Mouse (Mus musculus) ES-E14 (cell line): ENCODE data around the gene Ric3.

Experiments
- CHD2 ChIP-seq: IDR thresholded peaks from 2 replicates; pipeline ENCODE4 v1.6.1; 2014; ENCODE audit warnings: mild to moderate bottlenecking, low read depth, low read length, inconsistent platforms
- HCFC1 ChIP-seq: IDR thresholded peaks from 2 replicates; pipeline ENCODE4 v1.6.1; 2012; ENCODE audit warnings: low read length, inconsistent platforms, borderline replicate concordance; ENCODE audit not compliant: insufficient read depth
- ZC3H11A ChIP-seq: IDR thresholded peaks from 2 replicates; pipeline ENCODE4 v1.6.1; 2012; ENCODE audit warnings: low read depth, mild to moderate bottlenecking, inconsistent platforms, low read length, borderline replicate concordance
- ZNF384 ChIP-seq: IDR thresholded peaks from 2 replicates; pipeline ENCODE4 v1.6.1; 2012; ENCODE audit warnings: low read depth, low read length, inconsistent platforms

DNA sequence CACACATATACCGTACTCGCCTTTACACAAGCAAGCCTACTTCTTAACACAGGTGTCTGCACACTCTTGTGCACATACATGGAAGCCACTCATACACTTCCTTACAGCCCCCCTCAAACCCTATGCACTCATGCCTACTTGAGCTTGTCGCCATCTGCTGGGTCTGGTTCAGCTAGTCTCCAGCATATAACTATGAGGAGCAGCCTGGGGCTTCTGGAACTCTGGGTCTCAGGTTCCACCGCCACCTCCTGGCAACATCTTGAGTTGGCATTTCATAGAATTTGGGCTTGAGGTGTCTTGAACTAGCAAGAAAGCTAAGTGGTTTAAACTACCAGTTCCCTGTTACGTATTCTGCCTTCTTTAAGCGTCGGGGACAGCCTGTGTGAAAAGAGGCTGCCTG, 63.9 kb downstream of the Ric3 start:
- TF ChIP-seq ZC3H11A (no peak), CHD2 (no peak), HCFC1 (no peak), ZNF384 (no peak)
